Mouse (Mus musculus) adrenal gland, postnatal 36 days (tissue): ENCODE measurements around the gene Gapdh. TPM values are rescaled to one million over a fixed set of nuclear protein-coding genes. Genes with fewer than 3 reads are reported as not detected.

Experiments used
- DNase-seq, 2 experiments: peaks; one replicate each; pipeline ENCODE4 v3.0.0; 2021; ENCODE audit warnings: mixed read lengths in 1 of 2
- long read RNA-seq, 2 experiments: library from polyadenylated mRNA; stranded (forward); transcript quantifications; one replicate each; pipeline ENCODE4 v2.0.0; 2021; ENCODE audit warnings: borderline sequencing depth in 2 of 2
- total RNA-seq, 2 experiments: library from RNA; stranded (reverse); gene quantifications; 2 replicates each; pipeline ENCODE4 v1.2.3; 2021

Gene Gapdh
- total RNA-seq = 1,000 to 10,000 TPM; 2,066 to 3,178 TPM
- long read RNA-seq, experiment 1, partial matches to known transcripts = 4 of 28 reads
- long read RNA-seq, experiment 1, other reads (novel, unspliced or antisense) = 15 of 28 reads
- long read RNA-seq, experiment 2, partial matches to known transcripts = 2 of 11 reads
- long read RNA-seq, experiment 2, other reads (novel, unspliced or antisense) = 3 of 11 reads

DNA sequence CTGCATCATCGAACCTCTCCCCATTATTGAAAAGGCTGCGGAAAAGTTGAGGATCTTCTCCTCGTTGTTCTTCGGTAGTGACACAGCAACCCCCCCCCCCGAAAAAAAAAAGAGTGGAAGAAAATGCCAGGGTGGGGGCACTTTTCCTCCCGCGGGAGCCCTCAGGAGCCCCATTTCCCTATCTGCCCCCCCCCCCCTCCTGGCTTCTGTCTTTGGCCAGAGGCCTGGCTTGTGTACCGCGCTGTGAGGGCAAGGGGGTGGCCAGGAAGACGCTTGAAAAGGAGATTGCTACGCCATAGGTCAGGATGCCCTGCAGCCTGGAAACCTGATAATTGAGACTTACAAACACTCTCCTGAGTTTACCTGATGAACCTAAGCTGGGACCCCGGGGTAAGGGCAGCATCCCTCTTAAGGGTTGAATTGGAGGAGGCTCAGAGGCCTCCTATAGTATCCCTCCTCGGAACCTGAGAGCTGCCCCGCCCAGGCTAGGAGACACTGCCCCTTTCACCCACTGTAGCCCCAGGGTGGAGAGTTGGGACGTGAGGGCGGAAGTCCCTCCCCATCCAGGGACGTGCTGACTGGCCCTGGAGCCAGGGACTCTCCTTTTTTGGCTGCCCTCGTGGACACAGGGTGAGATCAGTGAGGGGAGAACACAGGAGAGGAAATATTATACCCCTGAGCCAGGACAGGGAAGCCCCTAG lies at the start of gene Gapdh:
TSS of gene Gapdh (minus strand) at position 417 of the 701 bp plus-strand sequence.
- DNase-seq = peak; percentile 91 to 93

DNA sequence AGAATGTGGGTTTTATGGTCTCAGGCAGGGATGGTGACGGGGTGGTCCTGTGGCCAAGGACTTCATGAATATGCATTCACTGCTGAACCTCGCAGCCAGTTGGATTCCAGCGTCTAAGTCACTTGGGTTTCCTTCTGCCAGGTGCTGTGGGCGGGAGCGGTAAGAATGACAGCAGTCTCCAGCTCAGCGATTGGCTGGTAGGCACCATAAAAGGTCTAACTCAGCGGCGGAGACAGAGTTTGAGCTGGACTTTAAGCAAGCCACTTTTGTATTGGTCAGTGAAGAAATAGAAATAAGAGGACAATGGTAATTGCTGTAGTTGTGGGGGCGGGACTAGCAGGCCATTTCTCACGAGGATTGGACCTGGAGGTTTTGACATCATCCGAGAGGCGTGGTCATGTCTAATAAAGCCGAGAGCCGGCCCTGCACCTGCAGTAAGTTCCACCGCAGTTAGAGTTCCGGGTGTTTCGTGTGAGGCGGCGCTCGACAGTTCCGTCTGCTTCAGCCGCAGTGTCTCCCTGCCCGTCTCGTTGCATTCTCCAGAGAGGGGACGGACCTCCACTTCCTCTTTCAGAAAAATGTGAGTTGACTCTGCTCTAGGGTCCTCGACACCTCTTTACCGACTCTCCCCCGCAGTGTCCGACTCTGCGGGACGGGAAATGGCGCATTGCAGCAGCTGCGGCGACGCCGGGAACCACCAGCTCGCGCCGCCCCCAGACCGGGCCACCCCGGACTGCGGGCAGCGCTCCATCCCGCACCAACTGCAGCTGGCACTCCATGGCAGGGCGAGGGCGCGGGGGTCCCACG lies 49.1 kb upstream of the Gapdh start, which contains the start of gene Vamp1:
TSS of gene Vamp1 (plus strand) at position 404 of the 807 bp plus-strand sequence.
- peak; percentile 93 to 94 for DNase-seq

DNA sequence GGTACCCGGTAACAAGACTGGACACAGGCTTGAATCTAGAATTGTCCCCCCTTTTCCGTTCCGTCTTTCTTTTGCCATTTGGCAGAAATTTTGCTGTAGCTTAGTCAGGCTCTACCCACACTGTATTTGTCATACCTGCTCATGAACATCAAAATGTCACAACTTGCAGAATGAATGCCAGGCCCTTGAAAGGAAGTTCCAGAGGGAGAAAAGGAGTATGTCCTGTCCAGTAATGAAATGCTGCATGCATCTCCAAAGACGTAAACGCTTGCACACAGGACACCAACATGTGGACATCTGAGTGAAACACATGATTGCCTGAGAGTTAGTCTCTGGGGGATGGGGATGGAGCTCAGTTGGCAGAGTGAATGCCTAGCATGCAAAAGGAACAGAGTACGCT lies 47.4 kb upstream of the Gapdh start:
- no peak for DNase-seq

DNA sequence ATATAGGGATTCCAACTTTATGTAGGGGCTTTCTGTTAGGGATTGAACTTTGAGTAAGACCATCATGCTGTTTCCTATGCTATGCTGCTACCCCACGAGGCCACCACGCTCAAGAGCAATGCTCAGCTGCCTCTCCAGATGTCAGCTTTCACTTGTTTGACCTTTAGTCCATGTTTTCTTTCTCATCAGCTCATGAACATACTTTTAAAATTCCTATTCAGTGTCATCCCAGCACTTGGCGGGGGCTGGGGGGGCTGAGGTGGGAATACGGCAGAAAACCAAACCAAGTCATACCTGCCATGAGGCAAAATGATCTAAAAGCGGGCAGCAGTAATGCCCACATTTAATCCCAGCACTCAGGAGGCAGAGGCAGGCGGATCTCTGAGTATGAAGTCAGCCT lies 46.9 kb upstream of the Gapdh start:
- DNase-seq = no peak

DNA sequence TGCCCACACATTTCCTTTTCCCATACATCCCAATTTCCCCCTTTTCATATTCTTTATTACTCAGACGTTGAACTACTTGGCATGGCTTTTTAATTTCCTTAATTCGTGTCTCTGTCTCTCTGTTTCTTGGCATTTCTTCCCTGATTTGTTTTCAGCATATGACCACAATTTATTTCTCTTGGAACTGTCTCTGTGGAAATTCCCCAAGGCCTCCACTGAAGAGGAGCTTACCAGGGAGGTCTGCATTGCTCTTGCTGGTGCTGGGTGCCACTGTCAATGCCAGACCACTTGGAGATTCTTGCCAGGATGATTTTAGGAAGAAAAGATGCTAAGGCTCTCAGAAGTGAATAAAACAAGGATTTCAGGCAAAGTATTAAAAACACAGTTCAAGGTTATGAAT lies 46.4 kb upstream of the Gapdh start:
- peak in 1 of 2 experiments; percentile 38 for DNase-seq

DNA sequence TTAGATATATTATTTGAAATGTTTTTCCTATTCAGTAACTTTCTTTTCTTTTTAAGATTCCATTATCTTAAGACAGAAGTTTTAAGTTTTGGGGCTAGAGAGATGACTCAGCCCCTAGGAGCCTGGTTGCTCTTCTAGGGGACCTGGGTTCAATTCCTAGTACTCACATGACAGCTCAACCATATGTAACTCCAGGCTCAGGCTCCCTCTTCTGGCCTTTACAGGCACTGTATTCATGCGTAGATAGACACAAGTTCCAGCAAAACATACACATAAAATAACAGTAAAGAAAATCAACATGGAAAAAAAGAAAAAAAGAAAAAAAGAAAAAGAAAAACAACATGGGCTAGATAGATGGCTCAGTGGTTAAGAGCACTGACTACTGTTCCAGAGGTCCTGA lies 44.2 kb upstream of the Gapdh start:
- DNase-seq = no peak

DNA sequence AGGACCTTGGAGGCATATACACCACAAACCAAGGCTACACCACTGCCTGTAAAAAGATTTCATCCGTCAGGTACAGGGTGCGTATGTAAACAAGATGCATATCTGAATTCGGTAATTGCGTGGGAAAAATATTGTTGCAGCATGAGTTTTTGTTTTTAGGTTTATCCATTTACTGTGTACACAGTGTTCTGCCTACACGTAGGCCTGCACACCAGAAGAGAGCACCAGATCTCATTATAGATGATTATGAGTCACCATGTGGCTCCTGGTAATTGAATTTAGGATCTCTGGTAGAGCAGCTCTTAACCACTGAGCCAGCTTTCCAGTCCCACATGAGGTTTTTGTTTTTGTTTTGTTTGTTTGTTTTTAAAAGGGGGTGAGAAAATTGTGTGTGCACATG lies 30.9 kb upstream of the Gapdh start:
- no peak for DNase-seq

DNA sequence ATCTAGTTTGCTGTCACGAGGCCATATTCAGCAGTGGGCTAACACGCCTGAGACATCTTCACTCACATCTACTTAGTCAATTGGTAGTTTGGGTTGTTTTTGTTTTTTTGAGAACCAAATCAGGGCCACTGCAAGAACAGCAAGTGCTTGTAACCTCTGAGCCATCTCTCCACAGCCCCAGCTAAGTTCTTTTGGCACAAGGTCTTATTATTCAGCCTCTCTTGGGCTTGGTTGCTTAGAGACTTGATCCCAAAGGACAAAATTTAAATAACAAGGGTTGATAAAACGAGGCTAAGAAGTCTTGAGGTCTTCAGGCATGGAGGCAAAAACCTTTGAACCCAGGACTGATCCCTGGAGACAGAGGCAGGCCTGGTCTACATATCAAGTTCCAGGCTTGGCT lies 30.0 kb upstream of the Gapdh start:
- DNase-seq = no peak

DNA sequence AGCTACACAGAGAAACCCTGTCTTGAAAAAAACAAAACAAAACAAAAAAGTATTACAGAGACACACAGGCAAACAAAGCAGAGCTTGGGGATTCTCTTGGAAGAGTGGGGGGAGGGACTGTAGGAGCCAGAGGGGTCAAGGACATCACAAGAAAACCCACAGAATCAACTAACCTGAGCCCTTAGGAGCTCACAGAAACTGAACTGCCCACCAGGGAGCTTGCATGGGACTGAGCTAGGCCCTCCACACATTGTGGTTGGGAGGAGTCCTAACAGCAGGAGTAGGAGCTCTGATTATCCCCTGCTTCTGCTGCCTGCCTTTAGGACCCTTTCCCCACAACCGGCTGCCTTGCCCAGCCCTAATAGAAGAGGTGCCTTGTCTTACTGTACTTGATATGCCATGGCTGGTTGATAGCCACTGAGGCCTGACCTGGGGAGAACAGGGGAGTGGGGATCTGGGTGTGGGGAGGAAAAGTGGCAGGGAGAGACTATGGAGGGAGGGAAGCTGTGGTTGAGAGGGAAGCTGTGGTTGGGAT lies 29.3 kb upstream of the Gapdh start:
- DNase-seq = no peak

DNA sequence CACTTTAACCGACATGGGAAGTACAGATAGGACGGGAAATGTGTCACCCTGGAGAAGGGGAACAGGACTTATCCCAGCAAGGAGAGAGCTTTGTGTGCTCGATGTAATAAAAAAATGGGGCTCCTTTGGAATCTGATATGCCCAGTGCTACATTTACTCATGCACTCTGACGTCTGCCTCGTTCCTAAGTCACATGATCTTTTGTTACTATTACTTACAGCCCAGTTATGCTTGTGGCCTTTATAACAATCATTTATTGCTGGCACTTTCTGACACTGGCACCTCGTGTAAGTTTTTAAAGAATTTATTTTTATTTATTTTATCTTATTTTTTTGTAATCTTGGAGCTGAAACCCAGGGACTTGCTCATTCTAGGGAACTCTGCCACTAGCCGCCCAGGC lies 27.1 kb upstream of the Gapdh start:
- DNase-seq = no peak

DNA sequence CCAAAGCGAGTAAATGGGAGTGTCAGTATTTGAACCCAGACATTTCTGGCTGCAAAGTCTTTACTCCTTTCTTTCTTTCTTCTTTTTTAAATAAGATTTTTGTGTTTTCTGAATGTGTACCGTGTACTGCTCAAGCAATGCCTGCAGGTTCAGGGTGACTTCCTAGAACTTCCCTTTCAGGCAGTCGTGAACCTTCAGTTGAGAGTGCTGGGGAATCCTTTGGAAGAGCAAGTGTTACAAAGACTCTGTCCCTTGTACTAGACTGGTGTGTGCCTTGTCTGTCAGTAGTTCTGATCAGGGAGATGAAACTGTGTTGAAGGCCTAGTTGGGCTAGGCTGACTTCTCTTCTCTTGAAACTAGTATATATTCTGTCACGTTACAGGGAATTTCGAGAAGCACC lies 26.6 kb upstream of the Gapdh start:
- DNase-seq = no peak

DNA sequence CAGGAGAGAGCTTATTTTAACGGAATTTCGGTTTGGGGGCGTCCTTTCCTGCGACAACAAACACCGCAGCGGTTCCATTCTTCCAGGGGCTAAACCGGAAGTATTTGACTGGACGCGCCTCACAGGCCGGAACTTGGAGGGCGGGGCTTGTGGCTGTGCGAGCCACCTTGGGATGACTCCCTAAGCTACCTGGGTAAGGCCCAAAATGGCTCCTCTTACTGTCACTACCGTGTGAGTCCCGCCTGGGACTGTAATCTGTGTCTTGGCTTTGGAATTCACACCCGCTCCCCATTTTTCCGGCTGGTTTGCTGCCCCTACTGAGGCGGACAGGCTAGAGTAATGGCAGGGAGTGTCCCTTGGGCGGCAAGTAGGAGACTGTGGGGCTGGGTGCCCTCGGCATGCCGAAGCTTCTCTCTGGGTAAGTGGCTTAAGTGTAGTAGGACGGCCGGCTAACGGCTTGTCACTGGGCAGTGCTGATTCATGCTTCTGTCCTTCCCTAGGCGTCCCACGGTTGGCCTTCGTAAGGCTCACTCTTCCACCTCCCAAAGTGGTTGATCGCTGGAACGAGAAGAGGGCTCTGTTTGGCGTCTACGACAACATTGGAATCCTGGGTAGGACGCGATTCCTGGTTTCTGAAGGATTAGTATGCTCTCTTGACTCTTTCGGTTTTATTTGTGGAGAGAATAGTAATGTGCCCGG lies 25.9 kb upstream of the Gapdh start:
- DNase-seq = peak; percentile 93 to 96

DNA sequence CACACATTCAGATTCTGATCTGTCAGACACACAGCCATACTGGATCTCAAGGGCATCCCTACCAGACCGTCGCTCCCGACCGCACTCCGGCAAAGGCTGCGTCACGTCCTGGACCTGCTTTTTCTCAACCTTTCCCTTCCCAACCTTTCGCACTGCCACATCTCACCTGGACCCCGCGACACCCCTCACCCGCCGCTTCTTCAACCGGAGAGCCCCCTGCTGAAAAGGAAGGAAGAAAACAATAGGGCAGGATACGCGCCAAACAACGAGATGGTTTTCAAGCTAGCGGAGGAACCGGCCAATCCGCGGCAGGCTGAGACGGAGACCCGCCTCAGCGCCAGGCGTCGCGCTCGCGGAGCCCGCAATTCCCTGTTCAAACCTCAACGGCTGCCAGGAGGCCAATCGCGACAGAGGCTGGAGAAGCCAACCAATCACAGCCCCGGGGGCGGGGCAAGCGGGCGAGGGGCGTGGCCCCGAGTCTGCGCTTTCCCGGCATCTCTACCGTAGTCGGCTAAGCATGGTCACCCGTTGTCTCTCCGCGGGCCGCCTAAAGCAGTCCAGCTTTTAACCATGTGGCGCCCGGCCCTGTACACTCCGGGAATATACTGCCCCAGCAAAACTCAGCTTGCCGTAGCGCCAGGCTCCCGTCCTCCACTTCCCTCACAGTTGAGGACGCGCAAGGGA lies 25.2 kb upstream of the Gapdh start, which contains the start of the genes Ncapd2 and Mrpl51:
TSS of gene Ncapd2 (minus strand) at position 370 of the 684 bp plus-strand sequence.
TSS of gene Mrpl51 (plus strand) at position 470 of the 684 bp plus-strand sequence.
- peak; percentile 97 to 99 for DNase-seq

DNA sequence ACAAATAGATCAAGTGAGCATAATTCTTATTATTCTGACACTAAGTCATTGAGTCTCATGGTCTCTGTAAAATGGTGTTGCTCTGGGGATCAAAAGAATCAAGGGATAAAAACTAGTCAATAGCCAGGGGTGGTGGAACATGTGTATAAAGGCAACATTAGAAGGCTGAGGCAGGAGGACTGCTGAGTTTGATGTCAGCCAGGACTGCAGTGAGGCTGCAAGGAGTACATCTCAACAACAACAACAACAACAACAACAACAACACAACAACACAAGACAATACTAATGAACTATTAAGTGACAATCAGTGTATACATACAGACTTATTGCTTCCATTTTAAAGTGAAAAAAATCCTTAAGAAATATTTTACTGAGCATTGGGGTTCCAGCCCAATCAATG lies 24.5 kb upstream of the Gapdh start:
- no peak for DNase-seq

DNA sequence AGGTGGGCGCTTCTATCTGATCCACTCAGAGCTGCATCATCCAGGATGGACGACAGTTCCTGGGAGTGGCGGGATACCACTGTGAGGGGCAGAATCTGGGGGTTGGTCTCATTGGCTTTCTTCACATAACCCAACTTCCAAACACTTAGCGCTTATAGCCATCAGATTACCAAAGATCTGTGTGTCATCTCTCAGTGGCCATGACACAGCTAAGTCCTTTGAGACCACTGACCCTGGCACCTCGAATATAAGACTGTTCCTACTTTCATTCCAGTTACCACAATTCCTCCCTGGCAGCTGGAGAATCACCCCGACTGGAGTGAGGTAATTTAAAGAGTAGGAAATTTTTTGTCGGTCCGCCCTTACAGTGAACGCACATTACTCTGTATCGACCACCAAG lies 19.9 kb upstream of the Gapdh start:
- no peak for DNase-seq

DNA sequence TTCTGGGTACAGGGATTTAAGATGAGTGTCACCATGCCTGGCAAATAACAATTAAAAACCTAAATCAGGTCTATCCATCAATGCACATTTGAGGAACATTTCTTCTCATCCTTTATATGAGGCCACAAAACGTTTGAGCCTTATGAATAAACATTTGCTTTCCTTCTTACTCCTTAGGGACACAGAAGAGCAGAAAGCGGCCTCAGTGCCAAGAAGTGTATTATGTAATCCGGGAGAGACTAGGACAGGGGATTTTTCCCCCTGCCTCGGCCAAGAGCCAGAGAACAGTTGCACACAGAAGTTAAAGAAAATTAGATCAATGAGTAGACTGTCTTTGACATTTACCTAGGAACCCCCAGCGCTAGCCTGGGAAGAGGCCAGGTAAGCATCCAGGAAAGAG lies 15.9 kb upstream of the Gapdh start:
- DNase-seq = no peak

DNA sequence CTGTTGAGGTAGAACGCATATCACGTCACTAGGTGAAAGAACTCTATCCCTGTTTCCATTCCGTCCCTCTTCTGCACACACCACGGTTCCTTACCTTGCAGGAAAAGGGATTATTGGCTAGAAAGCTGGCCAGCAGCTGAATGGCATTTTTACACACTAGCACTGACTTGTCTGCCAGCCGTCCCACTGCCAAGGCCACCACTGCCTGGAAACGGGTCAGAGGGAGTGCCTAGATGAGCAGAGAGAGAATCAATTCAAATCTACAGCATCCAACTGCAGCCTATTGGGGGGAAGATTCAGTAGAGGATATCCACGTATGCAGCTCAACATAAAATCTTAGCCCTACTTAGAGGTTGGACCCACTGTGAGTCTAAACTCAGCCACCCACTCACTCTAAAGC lies 13.3 kb upstream of the Gapdh start:
- peak; percentile 71 to 78 for DNase-seq

DNA sequence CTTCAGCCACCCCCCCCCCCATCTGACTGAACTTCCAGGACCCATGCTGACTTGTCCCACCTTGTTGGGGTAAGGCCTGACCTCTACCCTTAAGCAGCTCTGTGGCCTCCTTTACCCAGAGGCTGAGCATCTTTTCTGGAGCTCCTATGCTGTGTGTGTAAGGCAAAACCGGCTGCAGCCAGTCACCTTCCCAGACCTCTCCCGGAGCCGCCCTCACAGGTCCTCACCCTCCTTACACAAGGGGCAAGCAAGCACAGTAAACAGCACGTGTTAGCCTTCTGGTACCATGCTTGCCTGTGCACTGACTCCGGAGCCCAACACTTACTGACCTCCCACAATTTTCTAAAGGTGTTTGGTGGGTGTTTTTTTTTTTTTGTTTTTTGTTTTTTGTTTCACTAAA lies 9.2 kb upstream of the Gapdh start:
- no peak for DNase-seq

DNA sequence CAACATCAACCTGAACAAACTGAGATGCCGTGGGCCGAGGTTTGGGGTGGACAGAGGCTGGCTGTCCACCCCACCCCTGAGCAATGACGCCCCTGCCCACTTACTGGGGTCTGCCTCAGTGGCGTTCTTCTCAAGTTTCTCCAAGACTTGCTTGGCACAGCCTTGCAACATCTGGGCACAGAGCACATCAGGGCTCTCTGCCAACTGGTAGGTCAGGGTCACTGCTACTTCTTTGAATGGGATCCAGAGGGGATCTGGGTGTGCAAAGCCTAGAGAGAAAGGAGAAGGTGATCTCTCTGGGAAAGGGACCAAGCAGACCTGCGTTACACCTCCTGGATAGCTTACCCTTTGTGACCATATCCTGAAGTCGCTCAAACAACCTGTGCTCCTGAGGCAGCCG lies 7.0 kb upstream of the Gapdh start:
- peak; percentile 78 to 84 for DNase-seq

DNA sequence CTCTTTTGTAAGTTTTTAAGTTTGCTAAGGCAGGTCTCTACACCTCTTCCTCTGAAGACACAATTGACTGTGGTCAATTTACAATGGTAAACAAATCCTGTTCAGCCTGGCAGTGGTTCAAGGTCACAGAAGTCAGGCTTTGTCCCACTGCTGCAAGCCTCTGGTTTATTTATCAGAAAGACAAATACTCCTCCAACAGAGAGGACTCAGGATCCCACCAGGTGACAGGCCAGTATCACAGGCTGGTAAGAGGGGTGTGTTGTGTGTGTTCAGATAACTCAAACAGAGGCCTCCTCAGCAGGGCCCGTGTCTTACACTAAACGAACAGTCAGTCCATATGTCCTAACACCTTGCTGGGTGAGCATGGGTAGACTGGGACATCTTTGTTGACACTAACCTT lies 6.2 kb upstream of the Gapdh start:
- peak; percentile 25 to 54 for DNase-seq

DNA sequence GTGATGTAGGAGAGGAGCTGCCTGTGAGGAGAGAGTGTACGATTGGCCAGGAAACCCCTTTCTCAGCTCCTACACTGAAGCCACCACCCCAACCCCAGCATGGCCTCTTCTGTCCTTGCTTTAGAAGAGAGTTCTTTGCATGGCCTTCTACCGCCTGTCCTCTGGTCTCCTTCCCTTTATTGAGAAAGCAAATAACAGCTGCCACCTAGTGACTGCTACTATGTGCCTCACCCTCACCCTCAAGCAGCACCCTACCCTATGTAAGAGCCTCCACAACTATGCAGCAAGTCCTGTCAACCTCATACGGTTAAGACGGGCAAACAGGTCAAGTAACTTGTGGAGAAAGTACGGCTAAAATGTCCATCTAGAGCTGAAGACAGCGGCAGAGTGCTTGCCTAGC lies 3.9 kb upstream of the Gapdh start:
- DNase-seq = no peak

DNA sequence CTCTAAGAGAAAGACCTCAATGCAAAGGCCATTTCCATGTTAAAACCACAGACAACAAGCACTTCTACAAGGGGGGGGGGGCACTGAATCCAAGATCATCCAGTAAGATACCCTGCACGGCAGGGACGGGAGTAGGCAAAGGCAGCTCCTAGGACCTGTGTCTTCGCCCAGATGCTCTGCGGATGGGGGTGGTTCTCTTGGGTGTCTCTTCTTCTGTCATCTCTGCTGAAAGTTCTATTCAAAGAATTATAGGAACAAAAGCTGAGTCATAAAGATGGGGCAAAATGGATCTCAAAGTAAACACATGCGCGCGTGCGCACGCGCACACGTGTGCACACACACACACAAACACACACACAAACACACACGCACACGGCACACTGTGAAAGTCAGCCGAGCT lies 1.8 kb upstream of the Gapdh start:
- DNase-seq = no peak
